Mouse (Mus musculus) erythroblast, embryonic 14.5 days (primary cell): Measurements from ENCODE around the gene Elavl4. TPM values are rescaled to one million over a fixed set of nuclear protein-coding genes. Genes with fewer than 3 reads are reported as not detected.

Experiments used
- H3K27me3 ChIP-seq: 2 replicates; pipeline ENCODE4 v1.6.1; 2012; ENCODE audit warnings: inconsistent platforms; ENCODE audit not compliant: control insufficient read depth
- H3K36me3 ChIP-seq: 2 replicates; pipeline ENCODE4 v1.6.1; 2012; ENCODE audit warnings: mild to moderate bottlenecking, inconsistent platforms; ENCODE audit not compliant: control insufficient read depth
- H3K4me1 ChIP-seq: 2 replicates; pipeline ENCODE4 v1.6.1; 2012; ENCODE audit warnings: inconsistent platforms; ENCODE audit not compliant: control insufficient read depth
- H3K4me3 ChIP-seq: replicated peaks from 2 replicates; pipeline ENCODE3; 2012; ENCODE audit warnings: moderate library complexity, mild to moderate bottlenecking, inconsistent platforms
- H3K9me3 ChIP-seq: 2 replicates; pipeline ENCODE4 v1.6.1; 2012; ENCODE audit warnings: low read length, inconsistent platforms, mixed read lengths; ENCODE audit not compliant: control insufficient read depth
- GATA1 ChIP-seq: IDR thresholded peaks from 2 replicates; pipeline ENCODE4 v1.6.1; 2012; ENCODE audit warnings: low read length, inconsistent platforms, mixed read lengths
- TAL1 ChIP-seq: IDR thresholded peaks from 3 replicates; pipeline ENCODE4 v1.6.1; 2012; ENCODE audit warnings: low read length, inconsistent platforms, mixed read lengths
- polyA plus RNA-seq: library from polyadenylated mRNA; stranded (reverse); fragments of >175 nt; gene quantifications from 2 replicates; pipeline ENCODE4 v1.2.3, GENCODE M21; 2012

The Elavl4 gene
- polyA plus RNA-seq, 1 experiment = not detected

DNA sequence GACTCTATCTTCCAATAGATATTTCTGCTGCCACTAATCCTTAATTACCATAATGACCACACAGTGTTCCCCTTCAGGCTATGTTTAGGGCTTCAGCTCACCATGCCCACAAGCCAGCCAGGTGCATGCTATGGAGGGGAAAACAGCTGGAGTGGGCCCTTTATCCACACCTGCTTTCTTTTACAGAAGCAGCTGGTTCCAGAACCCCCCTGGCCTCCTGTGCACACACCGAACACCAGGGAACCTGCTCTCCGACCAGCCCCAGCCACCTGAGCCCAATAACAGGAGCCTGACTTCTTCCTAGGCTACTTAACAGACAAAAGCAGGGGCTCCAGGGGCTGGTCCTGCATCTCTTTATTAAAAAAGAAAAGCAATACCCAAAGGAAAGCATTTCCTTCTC is 195.8 kb downstream of the Elavl4 start:
- H3K27me3 ChIP-seq = no peaks in the 10 kb centered on the region
- TF ChIP-seq TAL1 = no peak
- no peak for TF ChIP-seq GATA1
- H3K9me3 ChIP-seq = no peaks in the 10 kb centered on the region
- no peaks in the 10 kb centered on the region for H3K36me3 ChIP-seq
- H3K4me1 ChIP-seq = no peaks in the 10 kb centered on the region
- no peak overlapping the region for H3K4me3 ChIP-seq

Other genes with a start within 250 kb of the Elavl4 start
- gene Agbl4, start 45.8 kb upstream of the Elavl4 start, polyA plus RNA-seq = 0.05 TPM in 1 of 2 replicates, not detected in the other